Mouse (Mus musculus): ENCODE results near the gene E130114P18Rik. TPM values are rescaled to one million over a fixed set of nuclear protein-coding genes. Genes with fewer than 3 reads are reported as not detected.
A peak's percentile ranks its signal among the peaks of the same experiment; 100 is the strongest.

E130114P18Rik gene
- polyA plus RNA-seq, 1 experiment from 2014 or later, result 0.25 TPM

- no peaks in the 10 kb centered on the region; the same call in 1 of the 2 replicates for H3K4me1 ChIP-seq (replicated peaks)
- H3K27ac ChIP-seq, result no peak overlapping the region
- no peak overlapping the region for H3K9ac ChIP-seq
- H3K9me3 ChIP-seq (replicated peaks), result no peaks in the 10 kb centered on the region
- no peak overlapping the region for H3K4me3 ChIP-seq
- no peaks in the 10 kb centered on the region for H3K27me3 ChIP-seq
- ATAC-seq (replicated peaks; ENCODE audit: insufficient number of reproducible peaks, insufficient read depth, low FRiP score, low read depth), result no peak
- no peaks in the 10 kb centered on the region for H3K36me3 ChIP-seq
- WGBS, result 83% methylated on average over 3 of the region's 3 CpGs
- no peak overlapping the region for H3K4me2 ChIP-seq
These were observed 11.8 kb downstream of the E130114P18Rik start for GRCm38 (mm10) chr4:97766100-97766499.

DNA sequence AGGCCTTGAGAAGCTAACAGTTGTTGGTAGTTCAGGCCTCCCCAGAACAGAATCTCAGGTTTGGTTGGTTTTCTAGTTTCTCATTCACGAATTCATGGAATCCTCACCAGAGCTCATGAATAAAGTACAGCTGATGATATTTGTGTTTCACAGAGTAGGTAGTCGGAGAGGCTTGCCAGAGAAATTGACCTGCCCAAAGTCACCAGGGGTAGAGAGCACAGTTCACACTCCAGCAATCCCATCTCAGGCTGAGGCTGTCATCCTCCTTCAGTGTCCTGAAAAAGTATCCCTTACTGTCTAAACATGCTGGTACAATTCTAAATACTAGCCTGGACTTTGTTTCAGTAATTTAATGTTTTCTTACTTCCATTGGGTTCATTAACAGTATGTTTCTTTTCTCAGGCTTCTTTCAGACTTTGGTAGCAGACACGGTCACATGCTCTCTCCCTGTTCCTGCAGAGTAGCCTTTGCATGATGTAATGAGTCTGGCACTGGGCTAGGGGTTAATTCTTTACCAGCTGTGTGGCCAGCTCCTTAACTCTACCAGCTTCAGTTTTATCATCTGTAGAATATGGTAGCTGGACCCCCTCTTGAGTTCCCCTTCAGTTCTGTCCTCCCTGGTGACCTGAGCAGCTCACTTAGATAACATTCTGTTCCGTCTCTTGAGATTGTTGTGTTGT lies 12.4 kb downstream of the E130114P18Rik start:
- Histone ChIP-seq H3K4me2 (no peak overlapping the region), H3K4me3 (no peak overlapping the region), H3K27me3 (no peaks in the 10 kb centered on the region), H3K36me3 (no peaks in the 10 kb centered on the region), H3K9me3 (replicated peaks) (no peaks in the 10 kb centered on the region), H3K27ac (no peak overlapping the region), H3K9ac (no peak overlapping the region), H3K4me1 (replicated peaks) (no peaks in the 10 kb centered on the region; the same call in 1 of the 2 replicates)
- no peak for ATAC-seq (replicated peaks; ENCODE audit: insufficient number of reproducible peaks, insufficient read depth, low FRiP score, low read depth)
- 62% methylated on average over 4 of the region's 4 CpGs for WGBS

- no peaks in the 10 kb centered on the region; the same call in 1 of the 2 replicates for H3K4me1 ChIP-seq (replicated peaks)
- no peaks in the 10 kb centered on the region for H3K36me3 ChIP-seq
- no peak overlapping the region for H3K4me2 ChIP-seq
- H3K9me3 ChIP-seq (replicated peaks), result no peaks in the 10 kb centered on the region
- H3K9ac ChIP-seq, result no peak overlapping the region
- H3K27me3 ChIP-seq, result no peaks in the 10 kb centered on the region
- 17% methylated on average over 4 of the region's 4 CpGs for WGBS
- H3K27ac ChIP-seq, result no peak overlapping the region
- H3K4me3 ChIP-seq, result no peak overlapping the region
- no peak for ATAC-seq (replicated peaks; ENCODE audit: insufficient number of reproducible peaks, insufficient read depth, low FRiP score, low read depth)
These were observed 13.3 kb downstream of the E130114P18Rik start for GRCm38 (mm10) chr4:97764616-97765015.

DNA sequence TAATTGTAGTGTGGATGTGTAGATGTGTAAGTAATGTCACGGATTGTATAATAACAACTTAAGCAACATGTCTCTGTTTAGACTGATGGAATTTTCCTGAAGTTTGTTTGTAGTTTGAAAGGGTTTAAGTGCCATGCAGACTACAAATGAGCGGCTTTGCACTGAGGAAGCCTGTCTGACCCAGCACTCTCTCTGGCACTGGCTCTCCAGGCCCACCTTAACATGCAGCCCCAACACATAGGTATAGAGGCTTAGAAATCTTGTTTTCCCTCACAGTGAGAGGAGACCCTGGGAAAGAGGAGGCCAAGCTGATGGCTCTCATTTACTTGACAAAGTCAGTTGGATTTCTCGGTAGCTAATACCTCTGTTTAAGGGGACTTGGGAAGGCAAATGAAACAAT lies 19.2 kb downstream of the E130114P18Rik start:
- Histone ChIP-seq H3K27me3 (no peaks in the 10 kb centered on the region), H3K4me2 (peak overlapping the region; percentile 73), H3K4me1 (replicated peaks) (peaks cover 18% of the 10 kb centered on the region), H3K36me3 (no peaks in the 10 kb centered on the region), H3K27ac (peak overlapping the region; percentile 83), H3K4me3 (peak overlapping the region; percentile 59), H3K9ac (peak overlapping the region; percentile 66), H3K9me3 (replicated peaks) (no peaks in the 10 kb centered on the region)
- no peak for ATAC-seq (replicated peaks; ENCODE audit: insufficient number of reproducible peaks, insufficient read depth, low FRiP score, low read depth)
- WGBS, result 51% methylated on average over 3 of the region's 3 CpGs

GRCm38 (mm10) chr4:97757978-97758461 lies 19.9 kb downstream of the E130114P18Rik start:
- WGBS, result 1% methylated on average over 14 of the region's 14 CpGs
- Histone ChIP-seq H3K4me2 (peak overlapping the region; percentile 73), H3K4me1 (replicated peaks) (peaks cover 25% of the 10 kb centered on the region), H3K36me3 (no peaks in the 10 kb centered on the region), H3K27me3 (no peaks in the 10 kb centered on the region), H3K9ac (peak overlapping the region; percentile 66), H3K4me3 (peak overlapping the region; percentile 59), H3K9me3 (replicated peaks) (no peaks in the 10 kb centered on the region), H3K27ac (peak overlapping the region; percentile 83)
- ATAC-seq (replicated peaks; ENCODE audit: insufficient number of reproducible peaks, insufficient read depth, low FRiP score, low read depth), result no peak; the same call in 1 of the 2 replicates

- H3K4me1 ChIP-seq (replicated peaks), result peaks cover 30% of the 10 kb centered on the region
- WGBS, result under 1% methylated on average over 38 of the region's 38 CpGs
- peak; percentile 68 for ATAC-seq (replicated peaks; ENCODE audit: insufficient number of reproducible peaks, insufficient read depth, low FRiP score, low read depth)
- H3K9me3 ChIP-seq (replicated peaks), result no peaks in the 10 kb centered on the region
- no peaks in the 10 kb centered on the region for H3K27me3 ChIP-seq
- peak overlapping the region; percentile 66 for H3K9ac ChIP-seq
- H3K4me2 ChIP-seq, result peak overlapping the region; percentile 73
- peak overlapping the region; percentile 59 for H3K4me3 ChIP-seq
- no peaks in the 10 kb centered on the region for H3K36me3 ChIP-seq
- H3K27ac ChIP-seq, result peak overlapping the region; percentile 83
These were observed 20.5 kb downstream of the E130114P18Rik start for GRCm38 (mm10) chr4:97757207-97757977.

DNA sequence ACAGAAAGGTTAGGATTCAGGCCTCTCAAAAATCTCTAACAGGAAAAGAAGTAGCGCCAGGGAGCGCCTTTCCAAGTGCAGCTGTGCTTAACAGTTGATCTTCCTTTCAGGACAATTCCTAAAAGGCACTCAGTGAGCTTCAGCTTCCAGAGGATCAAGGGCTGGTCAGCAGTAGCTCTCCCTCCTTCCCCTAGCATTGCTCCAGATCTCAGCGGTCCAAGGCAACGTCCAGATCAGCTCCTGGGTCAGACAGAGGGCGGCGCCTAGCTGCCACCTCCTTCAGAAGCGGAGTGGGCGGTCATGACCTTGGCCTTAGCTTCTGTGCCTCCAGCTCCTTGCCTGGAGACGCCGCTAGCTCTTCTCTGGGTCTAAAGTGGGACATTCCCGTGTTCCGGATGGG lies 23.6 kb downstream of the E130114P18Rik start:
- ATAC-seq (replicated peaks; ENCODE audit: insufficient number of reproducible peaks, insufficient read depth, low FRiP score, low read depth), result no peak
- Histone ChIP-seq H3K4me1 (replicated peaks) (peaks cover 37% of the 10 kb centered on the region), H3K9me3 (replicated peaks) (no peaks in the 10 kb centered on the region), H3K27me3 (no peaks in the 10 kb centered on the region), H3K27ac (peak overlapping the region; percentile 29), H3K4me3 (no peak overlapping the region), H3K36me3 (no peaks in the 10 kb centered on the region), H3K4me2 (peak overlapping the region; percentile 44), H3K9ac (0 out of 2 replicates have a peak overlapping the region, but pooled peaks have one; percentile 15)
- WGBS, result 18% methylated on average over 12 of the region's 12 CpGs

DNA sequence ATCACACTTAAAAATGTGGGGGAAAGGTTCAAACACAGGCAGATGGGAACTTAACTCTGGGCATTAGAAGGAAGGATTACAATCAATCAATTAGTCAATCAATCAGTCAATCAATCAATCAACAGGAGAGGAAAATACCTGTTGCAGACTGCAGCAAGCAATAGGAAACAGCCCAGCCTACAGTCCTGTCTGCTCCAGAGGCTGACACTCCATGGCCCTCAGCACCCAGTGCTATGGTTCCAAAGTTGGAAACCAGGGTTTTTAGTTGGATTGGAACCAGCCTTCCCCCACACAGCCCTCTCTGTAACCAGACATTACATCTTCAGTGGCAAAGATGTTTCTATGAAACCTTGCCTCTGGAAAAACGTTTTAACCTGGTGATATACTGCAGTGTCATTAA lies 24.4 kb downstream of the E130114P18Rik start:
- Histone ChIP-seq H3K9ac (no peak overlapping the region), H3K27me3 (no peaks in the 10 kb centered on the region), H3K4me2 (no peak overlapping the region), H3K4me1 (replicated peaks) (peaks cover 33% of the 10 kb centered on the region), H3K4me3 (no peak overlapping the region), H3K36me3 (no peaks in the 10 kb centered on the region), H3K27ac (peak overlapping the region; percentile 29; the same call in 1 of the 2 replicates), H3K9me3 (replicated peaks) (no peaks in the 10 kb centered on the region)
- no peak for ATAC-seq (replicated peaks; ENCODE audit: insufficient number of reproducible peaks, insufficient read depth, low FRiP score, low read depth)
- 16% methylated on average over 1 of the region's 1 CpGs for WGBS

- WGBS, result 40% methylated on average over 5 of the region's 5 CpGs
- Histone ChIP-seq H3K9me3 (replicated peaks) (no peaks in the 10 kb centered on the region), H3K4me3 (peak overlapping the region; percentile 56), H3K27ac (peak overlapping the region; percentile 94), H3K9ac (peak overlapping the region; percentile 74; the same call in 1 of the 2 replicates), H3K4me2 (peak overlapping the region; percentile 86), H3K27me3 (no peaks in the 10 kb centered on the region), H3K36me3 (no peaks in the 10 kb centered on the region), H3K4me1 (replicated peaks) (peaks cover 30% of the 10 kb centered on the region)
- ATAC-seq (replicated peaks; ENCODE audit: insufficient number of reproducible peaks, insufficient read depth, low FRiP score, low read depth), result no peak
These were observed 25.4 kb downstream of the E130114P18Rik start for GRCm38 (mm10) chr4:97752276-97753010.

GRCm38 (mm10) chr4:97751483-97752251 lies 26.2 kb downstream of the E130114P18Rik start:
- peak overlapping the region; percentile 94 for H3K27ac ChIP-seq
- peak; percentile 78 for ATAC-seq (replicated peaks; ENCODE audit: insufficient number of reproducible peaks, insufficient read depth, low FRiP score, low read depth)
- peaks cover 30% of the 10 kb centered on the region for H3K4me1 ChIP-seq (replicated peaks)
- peak overlapping the region; percentile 86 for H3K4me2 ChIP-seq
- peak overlapping the region; percentile 74 for H3K9ac ChIP-seq
- H3K27me3 ChIP-seq, result no peaks in the 10 kb centered on the region
- no peaks in the 10 kb centered on the region for H3K36me3 ChIP-seq
- H3K4me3 ChIP-seq, result peak overlapping the region; percentile 56
- WGBS, result under 1% methylated on average over 40 of the region's 40 CpGs
- no peaks in the 10 kb centered on the region for H3K9me3 ChIP-seq (replicated peaks)

Measured in heart, embryonic 15.5 days (tissue).